Mouse (Mus musculus) hindbrain, embryonic 13.5 days (tissue): Measurements from ENCODE around the gene Tmem216. TPM values are rescaled to one million over a fixed set of nuclear protein-coding genes. Genes with fewer than 3 reads are reported as not detected.

Experiments used
- ATAC-seq: fragments of 200-750 bp; cut with Nextera tagmentation; 2 replicates; pipeline ENCODE4 v1.8.0; 2017; ENCODE audit warnings: moderate TSS enrichment; ENCODE audit not compliant: low FRiP score
- H3K27ac ChIP-seq: fragments of 300-500 bp; sonication (generic); 2 replicates; pipeline ENCODE4 v1.5.1; 2015; ENCODE audit warnings: inconsistent platforms, mild to moderate bottlenecking, moderate library complexity
- H3K27me3 ChIP-seq: fragments of 300-500 bp; sonication (generic); 2 replicates; pipeline ENCODE4 v1.6.1; 2015; ENCODE audit warnings: mild to moderate bottlenecking, inconsistent platforms
- H3K36me3 ChIP-seq: fragments of 300-500 bp; sonication (generic); 2 replicates; pipeline ENCODE4 v1.6.1; 2015; ENCODE audit warnings: mild to moderate bottlenecking, inconsistent platforms
- H3K4me1 ChIP-seq: fragments of 300-500 bp; sonication (generic); replicated peaks from 2 replicates; pipeline ENCODE4 v1.6.1; 2015; ENCODE audit warnings: inconsistent platforms
- H3K4me2 ChIP-seq: fragments of 300-500 bp; sonication (generic); 2 replicates; pipeline ENCODE4 v1.6.1; 2015; ENCODE audit warnings: inconsistent platforms, mild to moderate bottlenecking, moderate library complexity
- H3K4me3 ChIP-seq: fragments of 300-500 bp; sonication (generic); 2 replicates; pipeline ENCODE4 v1.5.1; 2015; ENCODE audit warnings: mild to moderate bottlenecking, inconsistent platforms
- H3K9ac ChIP-seq: fragments of 300-500 bp; sonication (generic); 2 replicates; pipeline ENCODE4 v1.6.1; 2015; ENCODE audit warnings: mild to moderate bottlenecking, inconsistent platforms
- H3K9me3 ChIP-seq: fragments of 300-500 bp; sonication (generic); 2 replicates; pipeline ENCODE4 v1.6.1; 2016; ENCODE audit warnings: inconsistent platforms
- WGBS: fragments of 180-500 bp; shearing (Covaris S2); methylation state at CpG from one replicate; pipeline ENCODE4 v1.1.7; 2015; 5-methylcytosine and 5-hydroxymethylcytosine counted together
- polyA plus RNA-seq: library from polyadenylated mRNA; unstranded; fragments of >200 nt; fragmentation: Nextera tagmentation; extraction: Ambion mirVana; gene quantifications from 2 replicates; pipeline ENCODE4 v1.2.1, GENCODE M21; 2015

The Tmem216 gene
- polyA plus RNA-seq, 1 experiment from 2014 or later, result 55.3 TPM

- no peak for ATAC-seq
- H3K9ac ChIP-seq, result 0 out of 2 replicates have a peak overlapping the region, but pooled peaks have one; percentile 13
- H3K4me1 ChIP-seq, result no peaks in the 10 kb centered on the region
- H3K4me2 ChIP-seq, result no peak overlapping the region
- peaks cover 50% of the 10 kb centered on the region for H3K36me3 ChIP-seq
- H3K4me3 ChIP-seq, result no peak overlapping the region
- no peaks in the 10 kb centered on the region for H3K27me3 ChIP-seq
- no peaks in the 10 kb centered on the region for H3K9me3 ChIP-seq
- WGBS, result 69% methylated on average over 5 of the region's 5 CpGs
- no peak overlapping the region for H3K27ac ChIP-seq
These were observed 33.3 kb upstream of the Tmem216 start for GRCm38 (mm10) chr19:10589127-10589857.

DNA sequence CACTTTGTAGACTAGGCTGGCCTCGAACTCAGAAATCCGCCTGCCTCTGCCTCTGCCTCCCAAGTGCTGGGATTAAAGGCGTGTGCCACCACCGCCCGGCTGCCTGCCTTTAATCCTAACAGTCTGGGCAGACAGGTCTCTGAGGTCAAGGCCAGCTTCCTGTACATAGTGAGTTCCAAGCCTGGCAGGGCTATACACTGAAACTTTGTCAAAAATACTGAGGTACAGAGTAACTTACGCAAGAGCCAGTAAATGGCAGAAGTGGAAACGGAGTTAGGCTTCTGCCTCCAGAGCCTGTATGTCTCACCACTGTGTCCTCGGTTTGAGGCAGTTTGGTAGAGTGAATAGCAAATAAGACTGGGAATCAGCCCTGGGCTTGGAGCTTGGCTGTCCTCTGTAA, 31.2 kb upstream of the Tmem216 start:
- no peak overlapping the region for H3K9ac ChIP-seq
- no peak overlapping the region for H3K27ac ChIP-seq
- WGBS, result 91% methylated on average over 8 of the region's 8 CpGs
- peaks cover 37% of the 10 kb centered on the region for H3K36me3 ChIP-seq
- no peaks in the 10 kb centered on the region for H3K4me1 ChIP-seq
- H3K4me2 ChIP-seq, result no peak overlapping the region
- H3K27me3 ChIP-seq, result no peaks in the 10 kb centered on the region
- H3K4me3 ChIP-seq, result no peak overlapping the region
- H3K9me3 ChIP-seq, result no peaks in the 10 kb centered on the region
- ATAC-seq, result no peak

- Histone ChIP-seq H3K27ac (no peak overlapping the region), H3K36me3 (peaks cover 27% of the 10 kb centered on the region)
These were observed 29.1 kb upstream of the Tmem216 start for GRCm38 (mm10) chr19:10585112-10585511.

DNA sequence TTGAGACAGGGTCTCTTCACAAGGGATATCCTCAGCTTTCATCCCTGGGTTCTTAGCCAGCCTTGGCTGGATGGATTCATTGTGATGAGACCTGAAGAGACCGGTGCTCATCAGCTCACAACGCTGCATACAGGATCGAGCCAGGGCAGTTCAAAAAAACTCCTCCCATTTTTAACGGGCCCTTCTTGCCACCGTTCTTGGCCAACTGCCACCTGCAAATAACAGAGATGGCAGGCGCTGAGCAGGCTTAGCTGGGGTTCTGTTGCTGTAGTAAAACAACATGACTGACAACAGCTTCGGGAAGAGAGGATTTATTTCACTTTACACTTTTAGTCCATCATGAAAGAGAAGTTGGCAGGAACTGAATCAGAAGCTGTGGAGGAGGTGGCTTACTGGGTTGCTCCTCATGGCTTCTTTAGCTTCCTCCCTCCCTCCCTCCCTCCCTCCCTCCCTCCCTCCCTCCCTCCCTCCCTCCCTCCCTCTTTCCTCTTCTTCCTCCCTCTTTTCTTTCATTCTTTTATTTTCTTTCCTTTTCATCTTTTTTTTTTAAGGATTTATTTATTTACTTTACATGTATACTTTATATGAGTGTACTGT, 27.6 kb upstream of the Tmem216 start:
- H3K9me3 ChIP-seq, result no peaks in the 10 kb centered on the region
- H3K4me3 ChIP-seq, result no peak overlapping the region
- H3K27me3 ChIP-seq, result no peaks in the 10 kb centered on the region
- peaks cover 2% of the 10 kb centered on the region for H3K4me1 ChIP-seq
- no peak for ATAC-seq
- H3K27ac ChIP-seq, result no peak overlapping the region
- H3K9ac ChIP-seq, result no peak overlapping the region
- no peak overlapping the region for H3K4me2 ChIP-seq
- peaks cover 25% of the 10 kb centered on the region for H3K36me3 ChIP-seq
- WGBS, result 75% methylated on average over 7 of the region's 7 CpGs

More at GRCm38 (mm10) chr19:10585112-10585511, 29.1 kb upstream of the Tmem216 start:
- H3K9ac ChIP-seq, result no peak overlapping the region
- ATAC-seq, result no peak
- no peaks in the 10 kb centered on the region for H3K4me1 ChIP-seq
- 88% methylated on average over 8 of the region's 8 CpGs for WGBS
- no peak overlapping the region for H3K4me3 ChIP-seq
- no peaks in the 10 kb centered on the region for H3K27me3 ChIP-seq
- no peaks in the 10 kb centered on the region for H3K9me3 ChIP-seq
- no peak overlapping the region for H3K4me2 ChIP-seq

DNA sequence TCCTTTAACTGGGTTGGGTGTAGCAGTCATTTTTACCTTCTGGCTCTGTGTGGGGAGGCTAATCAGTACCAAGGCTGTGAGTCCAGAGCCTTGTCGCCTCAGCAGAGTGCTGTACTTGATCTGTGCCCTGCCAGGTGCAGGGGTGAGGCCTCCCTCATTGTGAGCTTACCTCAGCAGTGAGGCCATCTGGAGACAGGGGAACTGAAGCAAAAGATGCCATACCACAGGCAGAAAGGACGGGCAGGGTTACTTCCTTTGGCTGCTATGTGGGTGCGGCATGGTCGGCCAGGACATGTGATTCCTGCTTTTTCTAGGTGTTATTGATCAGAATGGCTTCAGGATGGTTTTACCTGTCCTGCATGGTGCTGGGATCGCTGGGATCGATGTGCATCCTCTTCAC, 25.9 kb upstream of the Tmem216 start:
- 92% methylated on average over 6 of the region's 6 CpGs for WGBS
- no peaks in the 10 kb centered on the region for H3K9me3 ChIP-seq

GRCm38 (mm10) chr19:10580761-10581160, 24.7 kb upstream of the Tmem216 start:
- Histone ChIP-seq H3K9ac (no peak overlapping the region), H3K4me1 (peaks cover 19% of the 10 kb centered on the region), H3K36me3 (peaks cover 16% of the 10 kb centered on the region), H3K9me3 (no peaks in the 10 kb centered on the region), H3K4me3 (no peak overlapping the region), H3K27me3 (no peaks in the 10 kb centered on the region), H3K27ac (no peak overlapping the region), H3K4me2 (no peak overlapping the region)
- ATAC-seq, result no peak
- 87% methylated on average over 3 of the region's 3 CpGs for WGBS

More for the DNA sequence above, 25.9 kb upstream of the Tmem216 start:
- Histone ChIP-seq H3K36me3 (peaks cover 16% of the 10 kb centered on the region), H3K27ac (no peak overlapping the region), H3K4me3 (no peak overlapping the region), H3K9ac (no peak overlapping the region), H3K27me3 (no peaks in the 10 kb centered on the region), H3K4me1 (peaks cover 12% of the 10 kb centered on the region), H3K4me2 (no peak overlapping the region)
- ATAC-seq, result no peak

DNA sequence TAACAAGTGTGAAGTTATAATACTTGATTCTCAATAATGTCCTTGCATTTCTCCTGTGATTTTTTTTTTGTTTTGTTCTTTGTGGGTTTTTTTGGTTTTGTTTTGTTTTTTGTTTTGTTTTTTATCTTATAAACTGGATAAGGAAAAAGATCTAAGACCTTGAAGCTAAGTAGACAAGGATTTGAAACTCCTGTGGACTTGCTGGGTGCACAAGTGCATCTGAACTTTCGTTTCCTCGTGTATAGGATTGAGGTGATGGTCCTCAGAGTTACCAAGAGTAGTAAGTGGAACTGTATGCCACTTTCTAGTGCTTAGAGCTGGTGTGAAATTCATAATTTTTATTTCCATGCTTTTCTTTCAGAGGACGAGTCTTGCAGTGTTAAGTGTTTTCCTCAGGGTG, 24.1 kb upstream of the Tmem216 start:
- no peak overlapping the region for H3K9ac ChIP-seq
- H3K27ac ChIP-seq, result no peak overlapping the region
- peaks cover 22% of the 10 kb centered on the region for H3K4me1 ChIP-seq
- no peak for ATAC-seq
- H3K4me2 ChIP-seq, result no peak overlapping the region
- 82% methylated on average over 3 of the region's 3 CpGs for WGBS
- H3K36me3 ChIP-seq, result peaks cover 14% of the 10 kb centered on the region
- no peak overlapping the region for H3K4me3 ChIP-seq
- H3K27me3 ChIP-seq, result no peaks in the 10 kb centered on the region
- H3K9me3 ChIP-seq, result no peaks in the 10 kb centered on the region

DNA sequence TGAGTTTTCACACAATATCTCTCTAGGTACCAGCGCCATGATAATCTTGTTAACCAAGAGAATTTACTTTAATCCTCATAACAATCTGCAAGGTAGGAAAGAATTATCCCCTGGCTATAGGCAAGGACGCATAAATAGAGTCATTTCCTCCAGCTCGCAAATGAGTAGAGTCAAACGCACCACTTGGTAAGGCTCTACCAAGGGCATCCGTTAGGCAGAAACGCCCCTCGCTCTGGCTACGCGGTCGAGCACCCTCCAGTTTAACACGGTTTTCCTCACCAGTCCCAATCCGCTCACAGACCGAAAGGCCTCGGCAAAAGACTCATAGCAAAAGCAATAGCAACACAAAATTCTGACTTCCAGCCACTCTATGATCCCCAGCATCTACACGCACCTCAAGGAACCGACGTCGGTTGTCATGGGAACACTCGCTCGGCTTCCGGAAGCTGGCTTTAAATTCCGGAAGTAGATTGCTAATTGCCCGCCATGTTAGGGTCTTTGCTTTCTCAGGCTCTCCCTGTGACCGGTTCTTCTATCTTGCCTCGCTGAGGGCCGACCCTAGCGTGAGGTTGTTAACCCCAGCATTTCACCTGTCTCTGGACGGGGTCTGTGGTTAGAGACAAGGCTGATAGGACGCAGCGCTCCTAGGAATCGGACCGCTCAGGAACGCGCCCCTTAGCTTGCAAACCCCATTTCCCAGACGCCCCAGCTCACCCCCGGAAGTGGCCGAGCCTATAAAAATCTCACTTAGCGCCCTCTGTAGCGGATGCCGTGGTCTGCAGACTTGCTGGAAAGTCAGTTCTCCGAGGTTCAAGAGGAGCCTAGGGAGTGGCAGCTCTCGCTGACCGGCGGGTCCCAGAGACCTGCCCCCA, 20.9 kb upstream of the Tmem216 start, which contains the start of the genes Cyb561a3 and Tmem138:
Gene Cyb561a3, plus strand, starts transcription at position 483 of the 872 bp plus-strand sequence.
Gene Tmem138, minus strand, starts transcription at position 673 of the 872 bp plus-strand sequence.
- Histone ChIP-seq H3K4me1 (peaks cover 22% of the 10 kb centered on the region), H3K27ac (peak within 1 kb of the TSS; percentile 96), H3K9ac (peak within 1 kb of the TSS; percentile 79), H3K4me2 (peak within 1 kb of the TSS; percentile 65), H3K27me3 (no peaks in the 10 kb centered on the region), H3K36me3 (peaks cover 27% of the 10 kb centered on the region), H3K4me3 (peak within 1 kb of the TSS; percentile 70), H3K9me3 (no peaks in the 10 kb centered on the region)
- ATAC-seq, result peak; percentile 98
- WGBS, result under 1% methylated on average over 44 of the region's 44 CpGs

DNA sequence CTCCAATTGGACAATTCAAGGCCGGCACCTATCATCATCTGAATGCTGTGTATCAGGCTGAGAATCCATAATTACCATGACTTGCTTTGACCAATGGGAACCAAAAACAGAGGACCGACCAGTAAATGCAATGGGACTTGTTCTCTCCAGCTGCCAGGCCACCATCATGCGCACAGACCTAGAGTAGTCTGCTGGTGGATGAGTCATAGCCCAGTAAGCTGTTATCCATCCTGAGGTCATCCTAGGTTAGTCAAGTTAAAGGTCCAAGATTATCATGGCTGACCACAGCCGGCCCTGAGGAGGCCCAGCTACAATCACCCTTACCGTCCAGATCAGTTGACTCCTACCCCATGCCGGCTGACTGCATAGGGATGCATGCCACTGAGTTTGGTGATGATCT, 13.6 kb upstream of the Tmem216 start:
- peaks cover 61% of the 10 kb centered on the region for H3K36me3 ChIP-seq
- no peak overlapping the region for H3K9ac ChIP-seq
- 0 out of 2 replicates have a peak, but pooled peaks cover 4% of the 10 kb centered on the region for H3K27me3 ChIP-seq
- 95% methylated on average over 6 of the region's 6 CpGs for WGBS
- H3K27ac ChIP-seq, result no peak overlapping the region
- H3K4me3 ChIP-seq, result no peak overlapping the region
- ATAC-seq, result no peak
- H3K4me1 ChIP-seq, result no peaks in the 10 kb centered on the region
- no peak overlapping the region for H3K4me2 ChIP-seq
- H3K9me3 ChIP-seq, result no peaks in the 10 kb centered on the region

GRCm38 (mm10) chr19:10565217-10565616, 9.2 kb upstream of the Tmem216 start:
- WGBS, result 88% methylated on average over 4 of the region's 4 CpGs
- Histone ChIP-seq H3K27me3 (0 out of 2 replicates have a peak, but pooled peaks cover 5% of the 10 kb centered on the region), H3K27ac (no peak overlapping the region), H3K9ac (no peak overlapping the region), H3K4me1 (no peaks in the 10 kb centered on the region), H3K9me3 (no peaks in the 10 kb centered on the region), H3K36me3 (peaks cover 21% of the 10 kb centered on the region), H3K4me2 (no peak overlapping the region), H3K4me3 (no peak overlapping the region)
- ATAC-seq, result no peak

- Histone ChIP-seq H3K9me3 (no peaks in the 10 kb centered on the region), H3K4me2 (no peak overlapping the region), H3K27me3 (0 out of 2 replicates have a peak, but pooled peaks cover 5% of the 10 kb centered on the region), H3K36me3 (peaks cover 12% of the 10 kb centered on the region), H3K9ac (no peak overlapping the region), H3K4me3 (no peak overlapping the region), H3K4me1 (no peaks in the 10 kb centered on the region), H3K27ac (no peak overlapping the region)
- ATAC-seq, result no peak
- 84% methylated on average over 6 of the region's 6 CpGs for WGBS
These were observed 8.2 kb upstream of the Tmem216 start for GRCm38 (mm10) chr19:10564278-10564677.

DNA sequence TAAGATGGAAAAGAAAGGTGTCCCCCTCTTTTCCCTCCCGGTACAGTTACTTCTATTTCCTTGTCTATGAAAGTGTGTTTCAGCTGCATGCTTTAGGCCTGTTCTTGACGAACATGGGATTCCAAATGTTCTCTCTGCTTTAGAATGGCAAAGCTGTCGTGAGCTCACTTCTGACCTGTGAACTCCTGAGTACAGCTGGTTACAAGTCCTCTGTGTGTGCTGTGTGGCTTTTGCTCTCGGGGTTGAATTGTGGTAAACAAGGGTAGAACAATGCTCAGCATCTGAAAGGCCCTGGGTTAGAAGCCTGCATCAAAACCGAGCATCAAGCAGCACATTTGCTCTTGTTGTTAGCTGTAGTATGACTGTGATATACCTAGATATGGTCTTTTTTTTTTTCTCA, 6.3 kb upstream of the Tmem216 start:
- H3K4me3 ChIP-seq, result no peak overlapping the region
- 59% methylated on average over 5 of the region's 5 CpGs for WGBS
- H3K27me3 ChIP-seq, result 0 out of 2 replicates have a peak, but pooled peaks cover 5% of the 10 kb centered on the region
- 0 out of 2 replicates have a peak, but pooled peaks cover under 1% of the 10 kb centered on the region for H3K36me3 ChIP-seq
- H3K27ac ChIP-seq, result no peak overlapping the region
- H3K9ac ChIP-seq, result no peak overlapping the region
- no peak overlapping the region for H3K4me2 ChIP-seq
- H3K9me3 ChIP-seq, result no peaks in the 10 kb centered on the region
- no peak for ATAC-seq
- H3K4me1 ChIP-seq, result no peaks in the 10 kb centered on the region
